Mouse (Mus musculus) embryonic facial prominence, embryonic 15.5 days (tissue): ENCODE measurements at regions not wholly inside any gene's neighbourhood (a gene's known extent, or its start where the extent isn't known, plus 50 kb on each side); places are given as distances from the start of the nearest gene placed in this dataset.

ENCODE experiments used
- ATAC-seq: fragments of 200-750 bp; cut with Nextera tagmentation; 2 replicates; pipeline ENCODE4 v1.8.0; 2017; ENCODE audit warnings: low read depth, moderate TSS enrichment; ENCODE audit not compliant: insufficient number of reproducible peaks, low FRiP score, low TSS enrichment
- H3K27ac ChIP-seq: fragments of 300-500 bp; sonication (generic); replicated peaks from 2 replicates; pipeline ENCODE4 v1.5.1; 2015; ENCODE audit warnings: mild to moderate bottlenecking, inconsistent platforms
- H3K27me3 ChIP-seq: fragments of 300-500 bp; sonication (generic); 2 replicates; pipeline ENCODE4 v1.6.1; 2015; ENCODE audit warnings: inconsistent platforms
- H3K36me3 ChIP-seq: fragments of 300-500 bp; sonication (generic); 2 replicates; pipeline ENCODE4 v1.6.1; 2015; ENCODE audit warnings: mild to moderate bottlenecking, inconsistent platforms
- H3K4me1 ChIP-seq: fragments of 300-500 bp; sonication (generic); 2 replicates; pipeline ENCODE4 v1.6.1; 2015; ENCODE audit warnings: inconsistent platforms
- H3K4me2 ChIP-seq: fragments of 300-500 bp; sonication (generic); replicated peaks from 2 replicates; pipeline ENCODE4 v1.6.1; 2015; ENCODE audit warnings: mild to moderate bottlenecking, inconsistent platforms
- H3K4me3 ChIP-seq: fragments of 300-500 bp; sonication (generic); replicated peaks from 2 replicates; pipeline ENCODE4 v1.5.1; 2015; ENCODE audit warnings: mild to moderate bottlenecking, inconsistent platforms
- H3K9ac ChIP-seq: fragments of 300-500 bp; sonication (generic); 2 replicates; pipeline ENCODE4 v1.6.1; 2015; ENCODE audit warnings: inconsistent platforms
- H3K9me3 ChIP-seq: fragments of 300-500 bp; sonication (generic); replicated peaks from 2 replicates; pipeline ENCODE4 v1.6.1; 2016; ENCODE audit warnings: inconsistent platforms
- WGBS: fragments of 180-500 bp; shearing (Covaris S2); methylation state at CpG from one replicate; pipeline ENCODE4 v1.1.7; 2015; 5-methylcytosine and 5-hydroxymethylcytosine counted together

DNA sequence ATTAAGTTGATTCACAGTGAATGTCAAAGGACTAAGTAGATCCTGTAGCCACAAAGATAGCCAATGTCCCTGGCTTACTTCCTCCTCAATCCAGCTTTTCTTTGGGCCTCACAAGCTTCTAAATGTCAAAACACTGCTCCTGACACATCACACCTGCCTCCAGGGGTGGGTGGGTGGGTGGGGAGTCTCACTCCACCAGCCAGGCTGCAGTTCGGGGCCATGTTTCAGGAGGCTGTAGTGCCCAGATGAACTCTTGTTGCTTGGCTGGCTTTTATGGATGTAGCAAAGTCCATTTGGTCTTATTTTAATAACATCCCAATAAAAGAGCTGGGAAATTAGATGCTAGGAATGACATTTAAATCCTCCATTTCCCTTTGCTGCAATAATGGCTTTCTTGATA is 94.5 kb upstream of the Nt5c1b start:
- WGBS = 65% methylated on average over 1 of the region's 1 CpGs
- H3K4me3 ChIP-seq = no peak overlapping the region
- no peak overlapping the region for H3K27ac ChIP-seq

GRCm38 (mm10) chr12:10292646-10293045 is 77.1 kb upstream of the Nt5c1b start:
- H3K27ac ChIP-seq = no peak overlapping the region
- WGBS = 80% methylated on average over 4 of the region's 4 CpGs
- no peak overlapping the region for H3K4me2 ChIP-seq
- ATAC-seq = no peak
- no peaks in the 10 kb centered on the region for H3K4me1 ChIP-seq
- no peaks in the 10 kb centered on the region for H3K9me3 ChIP-seq
- no peaks in the 10 kb centered on the region for H3K36me3 ChIP-seq
- H3K27me3 ChIP-seq = no peaks in the 10 kb centered on the region
- no peak overlapping the region for H3K9ac ChIP-seq
- no peak overlapping the region for H3K4me3 ChIP-seq

More for the DNA sequence above, 94.5 kb upstream of the Nt5c1b start:
- Histone ChIP-seq H3K9me3 (no peaks in the 10 kb centered on the region), H3K4me1 (no peaks in the 10 kb centered on the region), H3K4me2 (no peak overlapping the region), H3K9ac (no peak overlapping the region), H3K36me3 (no peaks in the 10 kb centered on the region), H3K27me3 (no peaks in the 10 kb centered on the region)
- no peak for ATAC-seq

GRCm38 (mm10) chr12:10305970-10306369 is 63.8 kb upstream of the Nt5c1b start:
- Histone ChIP-seq H3K27me3 (no peaks in the 10 kb centered on the region), H3K4me3 (no peak overlapping the region), H3K27ac (no peak overlapping the region), H3K9me3 (no peaks in the 10 kb centered on the region), H3K4me2 (no peak overlapping the region), H3K4me1 (no peaks in the 10 kb centered on the region), H3K9ac (no peak overlapping the region), H3K36me3 (no peaks in the 10 kb centered on the region)
- ATAC-seq = no peak
